Mouse (Mus musculus): ENCODE results near the gene Sh3pxd2a. TPM values are rescaled to one million over a fixed set of nuclear protein-coding genes. Genes with fewer than 3 reads are reported as not detected.

The Sh3pxd2a gene
- total and polyA plus RNA-seq, 3 experiments: 1.3 to 4.6 (median 3.2) TPM

- H3K9me3 ChIP-seq (replicated peaks; ENCODE audit: low read length): no peaks in the 10 kb centered on the region
- in situ Hi-C loops (cut with MboI; ENCODE audit: low pct_ligation_motif_present, low pct_unique_long_range_greater_than_20kb, low sequenced_read_pairs): no loop called here
- H3K27me3 ChIP-seq (replicated peaks): peaks cover 16% of the 10 kb centered on the region
- no peak overlapping the region for H3K4me2 ChIP-seq (ENCODE audit: insufficient read depth, low read depth, poor library complexity, severe bottlenecking)
- DNase-seq (ENCODE audit: extremely low read depth): no peak
- no peaks in the 10 kb centered on the region for H3K36me3 ChIP-seq (replicated peaks in 1 of 2; ENCODE audit: control insufficient read depth in 1 of 2, insufficient read depth in 1 of 2, low read length in 1 of 2)
- no peak overlapping the region for H3K4me3 ChIP-seq (replicated peaks in 1 of 3; ENCODE audit: low read depth in 2 of 3, low read length in 2 of 3, poor library complexity in 1 of 3)
- no peak overlapping the region for H3K9ac ChIP-seq (ENCODE audit: insufficient read depth, low read depth)
- no peak overlapping the region for H3K27ac ChIP-seq (ENCODE audit: insufficient read depth, low read depth)
- peaks cover 0 to 4% of the 10 kb centered on the region in 2 experiments; a peak in 3 of 4 replicates for H3K4me1 ChIP-seq (ENCODE audit: control insufficient read depth in 1 of 2, insufficient read depth in 2 of 2)
- dilution Hi-C loops (cut with MboI; ENCODE audit: extremely low pct_ligation_motif_present, extremely low pct_unique_long_range_greater_than_20kb, low sequenced_read_pairs): no loop called here
- H3K79me2 ChIP-seq (replicated peaks; ENCODE audit: control insufficient read depth, extremely low read depth, insufficient read depth, poor library complexity, severe bottlenecking): no peaks in the 10 kb centered on the region
- TF ChIP-seq MAZ (IDR thresholded peaks at IDR 0.05; ENCODE audit: low read depth, low read length) (no peak), CTCF (conservative IDR thresholded peaks at IDR 0.05 in 1 of 2, IDR thresholded peaks at IDR 0.05 in 1 of 2; ENCODE audit: low read depth in 2 of 2, low read length in 2 of 2) (no peak), NELFE (IDR thresholded peaks at IDR 0.05; ENCODE audit: low read depth, low read length) (no peak)
These were observed 222.0 kb downstream of the Sh3pxd2a start for GRCm38 (mm10) chr19:47242227-47242626.

GRCm38 (mm10) chr19:47240957-47241356 is 223.2 kb downstream of the Sh3pxd2a start:
- Histone ChIP-seq H3K4me3 (replicated peaks in 1 of 3; ENCODE audit: low read depth in 2 of 3, low read length in 2 of 3, poor library complexity in 1 of 3) (no peak overlapping the region), H3K9ac (ENCODE audit: insufficient read depth, low read depth) (no peak overlapping the region), H3K79me2 (replicated peaks; ENCODE audit: control insufficient read depth, extremely low read depth, insufficient read depth, poor library complexity, severe bottlenecking) (no peaks in the 10 kb centered on the region), H3K9me3 (replicated peaks; ENCODE audit: low read length) (no peaks in the 10 kb centered on the region), H3K27ac (ENCODE audit: insufficient read depth, low read depth) (no peak overlapping the region), H3K4me2 (ENCODE audit: insufficient read depth, low read depth, poor library complexity, severe bottlenecking) (no peak overlapping the region), H3K4me1 (ENCODE audit: control insufficient read depth in 1 of 2, insufficient read depth in 2 of 2) (no peaks in the 10 kb centered on the region), H3K36me3 (replicated peaks in 1 of 2; ENCODE audit: control insufficient read depth in 1 of 2, insufficient read depth in 1 of 2, low read length in 1 of 2) (no peaks in the 10 kb centered on the region), H3K27me3 (replicated peaks) (peaks cover 25% of the 10 kb centered on the region)
- in situ Hi-C loops (cut with MboI; ENCODE audit: low pct_ligation_motif_present, low pct_unique_long_range_greater_than_20kb, low sequenced_read_pairs): no loop called here
- no peak for DNase-seq (ENCODE audit: extremely low read depth)
- dilution Hi-C loops (cut with MboI; ENCODE audit: extremely low pct_ligation_motif_present, extremely low pct_unique_long_range_greater_than_20kb, low sequenced_read_pairs): no loop called here
- no peak for TF ChIP-seq MAX (IDR thresholded peaks at IDR 0.05; ENCODE audit: low read length)
- no peak for TF ChIP-seq JUN (IDR thresholded peaks at IDR 0.05; ENCODE audit: insufficient read depth, low read depth, low read length)
- TF ChIP-seq RCOR1 (conservative IDR thresholded peaks at IDR 0.05; ENCODE audit: low read depth, low read length): no peak
- TF ChIP-seq USF2 (conservative IDR thresholded peaks at IDR 0.05; ENCODE audit: low read depth, low read length): no peak
- TF ChIP-seq RAD21 (IDR thresholded peaks at IDR 0.05; ENCODE audit: low read depth, low read length): no peak
- TF ChIP-seq UBTF (IDR thresholded peaks at IDR 0.05; ENCODE audit: low read depth, low read length): no peak

GRCm38 (mm10) chr19:47240076-47240475 is 224.1 kb downstream of the Sh3pxd2a start:
- TF ChIP-seq MAFK (IDR thresholded peaks at IDR 0.05; ENCODE audit: insufficient replicate concordance, low read length): no peak
- TF ChIP-seq MXI1 (IDR thresholded peaks at IDR 0.05; ENCODE audit: low read depth, low read length): no peak
- no peak for TF ChIP-seq RCOR1 (conservative IDR thresholded peaks at IDR 0.05; ENCODE audit: low read depth, low read length)
- no peak for TF ChIP-seq USF1 (IDR thresholded peaks at IDR 0.05; ENCODE audit: low read depth, low read length)
- no peak for TF ChIP-seq NELFE (IDR thresholded peaks at IDR 0.05; ENCODE audit: low read depth, low read length)
- H3K36me3 ChIP-seq (replicated peaks in 1 of 2; ENCODE audit: control insufficient read depth in 1 of 2, insufficient read depth in 1 of 2, low read length in 1 of 2): no peaks in the 10 kb centered on the region
- no peaks in the 10 kb centered on the region for H3K9me3 ChIP-seq (replicated peaks; ENCODE audit: low read length)
- no peak for DNase-seq (ENCODE audit: extremely low read depth)
- no peak overlapping the region for H3K27ac ChIP-seq (ENCODE audit: insufficient read depth, low read depth)
- H3K27me3 ChIP-seq (replicated peaks): peaks cover 27% of the 10 kb centered on the region
- H3K4me2 ChIP-seq (ENCODE audit: insufficient read depth, low read depth, poor library complexity, severe bottlenecking): no peak overlapping the region
- H3K79me2 ChIP-seq (replicated peaks; ENCODE audit: control insufficient read depth, extremely low read depth, insufficient read depth, poor library complexity, severe bottlenecking): no peaks in the 10 kb centered on the region
- in situ Hi-C loops (cut with MboI; ENCODE audit: low pct_ligation_motif_present, low pct_unique_long_range_greater_than_20kb, low sequenced_read_pairs): no loop called here
- dilution Hi-C loops (cut with MboI; ENCODE audit: extremely low pct_ligation_motif_present, extremely low pct_unique_long_range_greater_than_20kb, low sequenced_read_pairs): no loop called here
- H3K4me1 ChIP-seq (ENCODE audit: control insufficient read depth in 1 of 2, insufficient read depth in 2 of 2): no peaks in the 10 kb centered on the region
- H3K4me3 ChIP-seq (replicated peaks in 1 of 3; ENCODE audit: low read depth in 2 of 3, low read length in 2 of 3, poor library complexity in 1 of 3): no peak overlapping the region
- no peak overlapping the region for H3K9ac ChIP-seq (ENCODE audit: insufficient read depth, low read depth)

Data from CH12.LX (cell line).